Mouse (Mus musculus) T-helper 17 cell (primary cell): ENCODE measurements around the gene Banf2.

Experiments used
- in situ Hi-C, 2 experiments: fragments of 300-600 bp; cut with MboI, MseI; formaldehyde crosslinking; loops; 1 replicate in 1 of 2; 2 replicates in 1 of 2; pipeline ENCODE4 v1.15.1; 2025; ENCODE audit warnings: high pct_unique_total_duplicates in 2 of 2

Banf2 gene

GRCm38 (mm10) chr2:144094721-144095120, 61.9 kb downstream of the Banf2 start:
- in situ Hi-C loops: no loop called here

GRCm38 (mm10) chr2:144101463-144101961, 68.7 kb downstream of the Banf2 start:
- in situ Hi-C loops: loop anchor here in 1 of 2 experiments (10.0 kb wide), 1 partner anchor 1543 kb away; no protein-coding TSS in a partner anchor

- in situ Hi-C loops: loop anchor here in 1 of 2 experiments (10.0 kb wide), 1 partner anchor 1537 kb away; no protein-coding TSS in a partner anchor
Observed at GRCm38 (mm10) chr2:144107374-144107773, 74.5 kb downstream of the Banf2 start.

GRCm38 (mm10) chr2:144107810-144108209, 75.0 kb downstream of the Banf2 start:
- in situ Hi-C loops: loop anchor here in 1 of 2 experiments (10.0 kb wide), 1 partner anchor 1537 kb away; no protein-coding TSS in a partner anchor

GRCm38 (mm10) chr2:144108376-144108775, 75.5 kb downstream of the Banf2 start:
- in situ Hi-C loops: loop anchor here in 1 of 2 experiments (10.0 kb wide), 1 partner anchor 1536 kb away; no protein-coding TSS in a partner anchor

- in situ Hi-C loops: loop anchor here in 1 of 2 experiments (10.0 kb wide), 1 partner anchor 823 kb away; no protein-coding TSS in a partner anchor
Observed at GRCm38 (mm10) chr2:144111966-144112365, 79.1 kb downstream of the Banf2 start.

- in situ Hi-C loops: loop anchor here in 1 of 2 experiments (10.0 kb wide), 1 partner anchor 822 kb away; no protein-coding TSS in a partner anchor
Observed at GRCm38 (mm10) chr2:144112666-144113065, 79.8 kb downstream of the Banf2 start.

- in situ Hi-C loops: loop anchor here in 1 of 2 experiments (10.0 kb wide), 1 partner anchor 817 kb away; no protein-coding TSS in a partner anchor
Observed at GRCm38 (mm10) chr2:144118061-144118460, 85.2 kb downstream of the Banf2 start.

- in situ Hi-C loops: no loop called here
Observed at GRCm38 (mm10) chr2:144120186-144120823, 87.4 kb downstream of the Banf2 start.

- in situ Hi-C loops: no loop called here
Observed at GRCm38 (mm10) chr2:144122068-144122467, 89.2 kb downstream of the Banf2 start.
